ENCODE assay signal across 9 mouse cellular contexts in the genomic region with DNA sequence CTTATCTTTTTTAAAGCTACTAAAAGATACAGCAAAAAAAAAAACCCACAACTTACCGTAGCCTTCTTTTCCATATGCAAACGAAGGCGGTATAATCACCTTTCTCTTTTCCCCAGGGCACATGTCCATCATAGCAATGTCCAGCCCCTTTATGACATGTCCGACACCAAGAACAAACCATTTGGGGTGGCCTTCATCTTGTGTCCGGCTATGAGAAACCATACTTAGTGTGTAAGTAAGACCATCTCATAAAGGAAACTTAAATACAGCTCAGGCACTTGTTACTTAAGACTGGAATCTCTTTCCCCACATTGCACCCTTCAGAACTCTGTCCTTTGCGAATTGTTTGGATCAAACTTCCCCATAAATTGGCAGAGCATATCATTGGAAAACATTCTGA. TPM values are rescaled to one million over a fixed set of nuclear protein-coding genes. Genes with fewer than 3 reads are reported as not detected.
A peak's percentile ranks its signal among the peaks of the same experiment; 100 is the strongest.
DNase-seq lines count a peak whose midpoint lies in the region; ATAC-seq and TF ChIP-seq lines count a peak whose summit lies in the region.
"Had no signal": no experiment of that assay in that cellular context is flagged by ENCODE, and none has a peak within 500 bp of the region (broad histone marks: within the 10 kb centered on the region; RNA-seq: fewer than 3 reads in every experiment).

No protein-coding gene starts in this region.

- H3K9me3 ChIP-seq in heart, embryonic 16.5 days (replicated peaks; ENCODE audit: control insufficient read depth, low read length): no peaks in the 10 kb centered on the region
- H3K9me3 ChIP-seq in liver, embryonic 14.5 days (ENCODE audit: control insufficient read depth, low read length): no peaks in the 10 kb centered on the region

- WGBS in heart, embryonic 16.5 days: 82% methylated on average over 6 of the region's 6 CpGs
- WGBS in liver, embryonic 14.5 days (ENCODE audit: insufficient replicate concordance): 70% methylated on average over 6 of the region's 6 CpGs

- H3K27ac ChIP-seq in gastrocnemius, adult 2 months: peak overlapping the region; percentile 85; the same call in 1 of the 2 replicates
- no peak overlapping the region for H3K27ac ChIP-seq in heart, embryonic 16.5 days (ENCODE audit: low read length)
- H3K27ac ChIP-seq in liver, embryonic 14.5 days: no peak overlapping the region

- intact Hi-C loops in gastrocnemius, adult 2 months (cut with DNase I): no loop called here

- TF ChIP-seq EP300 in liver, embryonic 14.5 days (IDR thresholded peaks at IDR 0.05; ENCODE audit: low read depth): no peak

- H3K27me3 ChIP-seq in heart, embryonic 16.5 days (ENCODE audit: control insufficient read depth, insufficient read depth, low read length): no peaks in the 10 kb centered on the region
- no peaks in the 10 kb centered on the region for H3K27me3 ChIP-seq in liver, embryonic 14.5 days (ENCODE audit: control insufficient read depth, insufficient read depth, low read length)

- peak overlapping the region; percentile 77 for H3K4me3 ChIP-seq in gastrocnemius, adult 2 months
- H3K4me3 ChIP-seq in heart, embryonic 16.5 days (ENCODE audit: low read length): peak overlapping the region; percentile 55
- peak overlapping the region in 1 of 2 experiments; percentile 56; a peak in 2 of 4 replicates for H3K4me3 ChIP-seq in liver, embryonic 14.5 days (ENCODE audit: insufficient read depth in 1 of 2, low read depth in 2 of 2, low read length in 2 of 2)

- peaks cover 24% of the 10 kb centered on the region for H3K4me1 ChIP-seq in heart, embryonic 16.5 days (ENCODE audit: control insufficient read depth, insufficient read depth, low read length)
- peaks cover 10 to 14% of the 10 kb centered on the region in 2 experiments for H3K4me1 ChIP-seq in liver, embryonic 14.5 days (replicated peaks; ENCODE audit: control insufficient read depth in 2 of 2, insufficient read depth in 2 of 2, low read length in 1 of 2)

- H3K36me3 ChIP-seq in heart, embryonic 16.5 days (ENCODE audit: control insufficient read depth, insufficient read depth): no peaks in the 10 kb centered on the region
- no peaks in the 10 kb centered on the region for H3K36me3 ChIP-seq in liver, embryonic 14.5 days (replicated peaks; ENCODE audit: control insufficient read depth, insufficient read depth, low read depth)

- DNase-seq in gastrocnemius, adult 2 months: no peak
- no peak for DNase-seq in gastrocnemius, postnatal 25 days
- peak; percentile 62 for DNase-seq in 416B (ENCODE audit: low read depth)
- no peak for DNase-seq in liver, embryonic 14.5 days (ENCODE audit: low read depth in 3 of 3, low spot score in 3 of 3)
- DNase-seq in spleen, postnatal 10 days (ENCODE audit: low spot score in 2 of 2): no peak
- DNase-seq in frontal cortex, postnatal 14 days (ENCODE audit: low spot score in 2 of 2): no peak
- DNase-seq in cerebellum, adult 8-10 months: no peak

- no peak for ATAC-seq in heart, embryonic 16.5 days (replicated peaks; ENCODE audit: extremely low read depth, insufficient read depth, low FRiP score)
- no peak for ATAC-seq in liver, embryonic 14.5 days (ENCODE audit: insufficient read depth)

- TF ChIP-seq CTCF in gastrocnemius, adult 2 months (IDR thresholded peaks at IDR 0.05): no peak
- TF ChIP-seq CTCF in liver, embryonic 14.5 days (IDR thresholded peaks at IDR 0.05; ENCODE audit: low read depth): no peak

- peak overlapping the region; percentile 61 for H3K4me2 ChIP-seq in heart, embryonic 16.5 days (ENCODE audit: low read depth, low read length)
- peak overlapping the region; percentile 88 for H3K4me2 ChIP-seq in liver, embryonic 14.5 days (ENCODE audit: low read depth)

- H3K9ac ChIP-seq in heart, embryonic 16.5 days (ENCODE audit: low read length): peak overlapping the region; percentile 61
- peak overlapping the region; percentile 70; the same call in 1 of the 2 replicates for H3K9ac ChIP-seq in liver, embryonic 14.5 days (replicated peaks)

RNA-seq across cellular contexts. Expression of a gene that starts 1.3 kb away (rescaled TPM):
- total RNA-seq in gastrocnemius, adult 2 months (2021): 1 to 10 TPM; 5.8 to 8.5 TPM
- total RNA-seq in gastrocnemius, postnatal 25 days (2021): 10 to 100 TPM; 10.3 to 13.7 TPM
- polyA plus RNA-seq in heart, embryonic 16.5 days (2015; fragmentation: Nextera tagmentation; extraction: Ambion mirVana): 52.7 and 59.6 TPM in 2 replicates
- polyA plus RNA-seq in liver, embryonic 14.5 days (2012; rRNA removed): 1.3 and 2.5 TPM in 2 replicates
- polyA plus RNA-seq in liver, embryonic 14.5 days (2014; fragmentation: Nextera tagmentation; extraction: Ambion mirVana): 4.2 and 4.8 TPM in 2 replicates

RNA-seq across cellular contexts. Expression of a gene that starts 3.4 kb away (rescaled TPM):
- 10 to 100 TPM; 10.3 to 10.5 TPM for total RNA-seq in gastrocnemius, adult 2 months (2021)
- 1 to 10 TPM; 7.5 to 8.1 TPM for total RNA-seq in gastrocnemius, postnatal 25 days (2021)
- 3.2 and 6.1 TPM in 2 replicates for polyA plus RNA-seq in heart, embryonic 16.5 days (2015; fragmentation: Nextera tagmentation; extraction: Ambion mirVana)
- 3.0 and 3.9 TPM in 2 replicates for polyA plus RNA-seq in liver, embryonic 14.5 days (2012; rRNA removed)
- 3.1 and 3.6 TPM in 2 replicates for polyA plus RNA-seq in liver, embryonic 14.5 days (2014; fragmentation: Nextera tagmentation; extraction: Ambion mirVana)

RNA-seq across cellular contexts. Expression of a gene that starts 23.4 kb away (rescaled TPM):
- total RNA-seq in gastrocnemius, adult 2 months (2021): not detected
- not detected for total RNA-seq in gastrocnemius, postnatal 25 days (2021)
- polyA plus RNA-seq in heart, embryonic 16.5 days (2015; fragmentation: Nextera tagmentation; extraction: Ambion mirVana): 0.12 TPM in 1 of 2 replicates, not detected in the other
- not detected in 2 replicates for polyA plus RNA-seq in liver, embryonic 14.5 days (2012; rRNA removed)
- polyA plus RNA-seq in liver, embryonic 14.5 days (2014; fragmentation: Nextera tagmentation; extraction: Ambion mirVana): not detected in 2 replicates
- polyA plus RNA-seq: gonadal fat pad, adult 2 months had no signal

RNA-seq across cellular contexts. Expression of a gene that starts 23.8 kb away (rescaled TPM):
- 1 to 10 TPM; 2.7 to 3.3 TPM for total RNA-seq in gastrocnemius, adult 2 months (2021)
- total RNA-seq in gastrocnemius, postnatal 25 days (2021): 1 to 10 TPM; 4.6 to 5.4 TPM
- 31.4 and 31.9 TPM in 2 replicates for polyA plus RNA-seq in heart, embryonic 16.5 days (2015; fragmentation: Nextera tagmentation; extraction: Ambion mirVana)
- 3.9 and 6.5 TPM in 2 replicates for polyA plus RNA-seq in liver, embryonic 14.5 days (2012; rRNA removed)
- 6.5 and 9.6 TPM in 2 replicates for polyA plus RNA-seq in liver, embryonic 14.5 days (2014; fragmentation: Nextera tagmentation; extraction: Ambion mirVana)
